ENCODE assay signal across 8 mouse cellular contexts in the genomic region with DNA sequence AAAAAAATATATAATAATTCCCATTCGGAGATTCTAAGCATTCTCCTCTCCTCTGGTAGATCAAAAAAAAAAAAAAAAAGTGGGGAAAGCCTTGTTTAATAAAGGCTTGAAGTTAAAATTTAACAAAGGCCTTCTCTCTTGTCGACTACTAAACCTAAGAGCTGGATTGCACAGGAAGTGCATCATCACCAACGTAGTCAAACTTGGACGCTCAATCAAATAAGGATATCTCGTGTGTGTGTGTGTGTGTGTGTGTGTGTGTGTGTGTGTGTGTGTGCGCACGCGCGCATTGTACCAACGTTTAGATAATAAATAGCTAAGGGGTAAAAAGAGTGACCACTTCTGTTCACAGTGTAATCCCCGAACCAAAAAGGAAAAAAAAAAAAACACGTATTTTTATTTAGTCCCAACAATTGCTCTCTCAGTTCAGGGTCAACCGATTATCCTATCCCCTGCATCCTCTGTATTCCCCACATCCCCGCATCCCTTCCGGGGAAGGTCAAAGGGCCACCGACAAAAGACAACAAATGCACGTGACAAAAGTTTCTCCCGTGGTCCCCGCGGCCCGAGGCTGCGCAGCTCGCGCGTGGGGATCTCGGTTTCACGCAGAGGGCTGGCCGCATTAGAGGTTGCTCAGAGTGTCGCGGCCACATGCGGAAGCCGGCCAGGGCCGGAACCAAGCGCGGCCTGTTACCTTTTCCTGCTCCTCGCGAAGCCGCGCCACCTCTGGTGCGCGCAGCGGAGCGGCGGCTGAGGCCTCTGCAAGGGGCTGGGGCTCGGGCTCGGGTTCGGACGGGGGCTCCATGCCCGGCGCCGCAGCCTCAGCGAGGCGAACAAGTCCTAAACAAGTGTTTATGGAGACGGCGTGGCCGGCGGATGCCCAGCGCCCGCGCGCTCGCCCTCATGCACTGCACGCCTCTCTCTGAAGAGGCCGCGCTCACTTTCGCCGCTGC. TPM values are rescaled to one million over a fixed set of nuclear protein-coding genes. Genes with fewer than 3 reads are reported as not detected.
A peak's percentile ranks its signal among the peaks of the same experiment; 100 is the strongest.
DNase-seq lines count a peak whose midpoint lies in the region; ATAC-seq lines count a peak whose summit lies in the region.

No protein-coding gene starts in this region.

- peak; percentile 89 for ATAC-seq in intestine, embryonic 15.5 days
- peak; percentile 73 for ATAC-seq in megakaryocyte-erythroid progenitor cell, adult 5-6 weeks (replicated peaks; ENCODE audit: low FRiP score, low TSS enrichment, poor library complexity, severe bottlenecking)

- no peaks in the 10 kb centered on the region for H3K9me3 ChIP-seq in intestine, embryonic 15.5 days

- peak overlapping the region; percentile 98 for H3K4me3 ChIP-seq in intestine, embryonic 15.5 days (replicated peaks)

- H3K27ac ChIP-seq in intestine, embryonic 15.5 days = peak overlapping the region; percentile 95

- WGBS in intestine, embryonic 15.5 days = under 1% methylated on average over 67 of the region's 67 CpGs

- intact Hi-C loops in left cerebral cortex, postnatal 14 days (cut with DNase I) = no loop called here

- peak; percentile 80 to 94 for DNase-seq in adrenal gland, adult (ENCODE audit: inconsistent age in 2 of 2, low spot score in 1 of 2)
- DNase-seq in embryo, embryonic 11 days = peak; percentile 77
- peak; percentile 20 for DNase-seq in gastrocnemius, postnatal 25 days
- DNase-seq in left cerebral cortex, postnatal 14 days (ENCODE audit: low spot score in 2 of 2) = peak; percentile 52 to 72
- DNase-seq in right cerebral cortex, postnatal 14 days = peak; percentile 49
- peak; percentile 56 for DNase-seq in urinary bladder, postnatal 25 days (ENCODE audit: low spot score)

- H3K4me2 ChIP-seq in intestine, embryonic 15.5 days (replicated peaks) = peak overlapping the region; percentile 70

- peak overlapping the region; percentile 85 for H3K9ac ChIP-seq in intestine, embryonic 15.5 days

- no peaks in the 10 kb centered on the region for H3K27me3 ChIP-seq in intestine, embryonic 15.5 days (replicated peaks)

- 0 out of 2 replicates have a peak, but pooled peaks cover 2% of the 10 kb centered on the region for H3K4me1 ChIP-seq in intestine, embryonic 15.5 days (replicated peaks)

- H3K36me3 ChIP-seq in intestine, embryonic 15.5 days = no peaks in the 10 kb centered on the region

RNA-seq across cellular contexts. Expression of a gene that starts 4.7 kb away (rescaled TPM):
- total RNA-seq in gastrocnemius, postnatal 25 days (2021) = 10 to 100 TPM; 20.5 to 25.2 TPM
- 41.4 and 47.2 TPM in 2 replicates for polyA plus RNA-seq in intestine, embryonic 15.5 days (2015; fragmentation: Nextera tagmentation; extraction: Ambion mirVana)
- total RNA-seq in left cerebral cortex, postnatal 14 days (2021) = 10 to 100 TPM; 51.1 to 55.4 TPM
- 45.5 and 75.1 TPM in 2 replicates for total RNA-seq in megakaryocyte-erythroid progenitor cell, adult 5-6 weeks (2014; fragmentation: Nextera tagmentation)
- 72.2 and 75.2 TPM in 2 replicates for total RNA-seq in megakaryocyte-erythroid progenitor cell, adult 5-6 weeks (2017)

Comparison
In these comparisons a context has a peak if more than half of its experiments do, and no peak if none do; other contexts are left out.
1. Peak in every context shown above with its lines: DNase-seq, ATAC-seq, H3K4me3 ChIP-seq and H3K27ac ChIP-seq.
2. DNase-seq: peak in every context shown above with its lines; median percentile 87 in adrenal gland, adult; 77 in embryo, embryonic 11 days; 62 in left cerebral cortex, postnatal 14 days; 56 in urinary bladder, postnatal 25 days; 49 in right cerebral cortex, postnatal 14 days; 20 in gastrocnemius, postnatal 25 days.